Mouse (Mus musculus) hindbrain, embryonic 15.5 days (tissue): ENCODE data around the gene Apeh. TPM values are rescaled to one million over a fixed set of nuclear protein-coding genes. Genes with fewer than 3 reads are reported as not detected.

Source experiments
- ATAC-seq: fragments of 200-750 bp; cut with Nextera tagmentation; 2 replicates; pipeline ENCODE4 v1.8.0; 2017; ENCODE audit warnings: low read depth, moderate number of reproducible peaks, moderate TSS enrichment; ENCODE audit not compliant: low FRiP score
- H3K27ac ChIP-seq: fragments of 300-500 bp; sonication (generic); replicated peaks from 2 replicates; pipeline ENCODE4 v1.5.1; 2015; ENCODE audit warnings: mild to moderate bottlenecking, inconsistent platforms
- H3K27me3 ChIP-seq: fragments of 300-500 bp; sonication (generic); 2 replicates; pipeline ENCODE4 v1.6.1; 2015; ENCODE audit warnings: control low read depth, inconsistent platforms
- H3K36me3 ChIP-seq: fragments of 300-500 bp; sonication (generic); 2 replicates; pipeline ENCODE4 v1.6.1; 2015; ENCODE audit warnings: control low read depth, inconsistent platforms
- H3K4me1 ChIP-seq: fragments of 300-500 bp; sonication (generic); replicated peaks from 2 replicates; pipeline ENCODE4 v1.6.1; 2015; ENCODE audit warnings: control low read depth, inconsistent platforms
- H3K4me2 ChIP-seq: fragments of 300-500 bp; sonication (generic); 2 replicates; pipeline ENCODE4 v1.6.1; 2015; ENCODE audit warnings: moderate library complexity, mild to moderate bottlenecking, inconsistent platforms
- H3K4me3 ChIP-seq: fragments of 300-500 bp; sonication (generic); 2 replicates; pipeline ENCODE4 v1.5.1; 2015; ENCODE audit warnings: mild to moderate bottlenecking, inconsistent platforms
- H3K9ac ChIP-seq: fragments of 300-500 bp; sonication (generic); 2 replicates; pipeline ENCODE4 v1.6.1; 2015; ENCODE audit warnings: inconsistent platforms
- H3K9me3 ChIP-seq: fragments of 300-500 bp; sonication (generic); 2 replicates; pipeline ENCODE4 v1.6.1; 2016; ENCODE audit warnings: control low read depth, inconsistent platforms
- WGBS: fragments of 180-500 bp; shearing (Covaris S2); methylation state at CpG from one replicate; pipeline ENCODE4 v1.1.7; 2015; 5-methylcytosine and 5-hydroxymethylcytosine counted together
- polyA plus RNA-seq: library from polyadenylated mRNA; unstranded; fragments of >200 nt; fragmentation: Nextera tagmentation; extraction: Ambion mirVana; gene quantifications from 2 replicates; pipeline ENCODE4 v1.2.1, GENCODE M21; 2015

Gene Apeh
- polyA plus RNA-seq, 1 experiment from 2014 or later = 52.2 TPM

DNA sequence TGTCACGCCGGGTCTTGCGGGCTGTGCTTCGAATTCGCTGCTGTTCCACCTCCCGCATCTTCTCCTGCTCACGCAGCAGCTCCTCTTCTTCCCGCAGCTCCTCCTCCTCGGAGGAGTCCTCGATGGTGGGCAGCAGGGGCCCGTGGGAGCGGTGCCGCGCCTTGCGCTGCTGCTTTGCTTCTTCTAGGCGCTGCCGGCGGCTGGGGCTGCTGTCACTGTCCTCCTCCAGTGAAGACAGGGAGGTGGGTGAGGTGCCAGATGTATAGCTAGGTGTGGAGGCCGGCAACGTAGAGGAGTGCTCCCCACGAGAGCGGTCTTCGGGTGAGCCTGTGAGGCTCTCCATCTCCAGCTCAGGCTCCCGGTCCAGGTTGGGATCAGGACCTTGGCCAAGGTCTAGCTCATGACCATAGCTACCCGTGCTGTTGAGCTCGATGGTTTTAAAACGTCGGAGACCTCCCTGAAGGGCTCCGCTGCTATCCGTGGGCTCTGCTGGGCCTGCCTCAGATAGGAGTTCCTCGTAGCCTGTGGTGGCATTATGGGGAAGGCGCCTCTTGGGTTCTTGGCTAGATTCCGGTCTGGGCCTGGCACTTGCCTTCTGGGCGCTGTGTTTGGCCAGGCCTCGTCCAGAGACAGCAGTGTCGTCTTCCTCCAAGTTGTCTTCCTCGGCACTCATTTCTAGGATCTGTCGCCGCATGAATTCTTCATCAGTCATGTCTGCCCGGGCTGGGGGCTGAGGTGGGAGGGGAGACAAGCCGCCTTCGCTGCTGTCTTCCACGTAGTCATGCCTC, 21.1 kb upstream of the Apeh start:
- Histone ChIP-seq H3K27ac (no peak overlapping the region), H3K36me3 (peaks cover 45% of the 10 kb centered on the region)

DNA sequence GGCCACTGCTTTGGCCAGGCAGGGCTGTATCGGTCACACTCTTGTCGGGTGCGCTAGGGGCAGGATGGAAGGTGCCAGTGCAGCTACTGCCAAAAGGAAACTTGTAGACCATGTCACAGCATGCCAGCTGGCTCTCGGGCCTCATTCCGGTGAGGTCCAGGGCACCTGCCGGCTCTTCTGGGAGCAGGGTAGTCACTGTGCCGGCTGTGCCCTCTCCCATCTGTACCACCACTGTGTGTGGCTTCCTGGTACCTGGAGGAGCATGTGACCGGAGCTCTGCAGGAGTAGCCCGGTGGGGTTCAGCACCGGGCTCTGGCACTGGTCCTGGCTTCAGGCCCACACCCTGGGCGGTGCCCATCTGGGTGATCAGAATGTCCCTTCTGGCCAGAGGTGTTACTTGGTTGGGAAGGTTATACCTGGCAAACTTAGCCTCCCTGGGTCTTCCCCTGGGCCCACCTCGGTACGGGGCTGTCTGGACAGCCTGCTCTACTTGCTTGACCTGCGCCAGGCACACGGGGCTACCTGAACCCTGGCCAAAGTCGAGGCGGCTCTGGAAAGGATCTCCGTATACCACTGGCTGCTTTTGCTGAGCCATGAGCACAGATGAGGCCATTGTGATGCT, 18.4 kb upstream of the Apeh start:
- WGBS = 93% methylated on average over 18 of the region's 18 CpGs
- no peaks in the 10 kb centered on the region for H3K27me3 ChIP-seq
- no peak overlapping the region for H3K4me2 ChIP-seq
- peaks cover 8% of the 10 kb centered on the region for H3K4me1 ChIP-seq
- H3K9me3 ChIP-seq = no peaks in the 10 kb centered on the region
- H3K27ac ChIP-seq = no peak overlapping the region
- peaks cover 52% of the 10 kb centered on the region for H3K36me3 ChIP-seq
- no peak overlapping the region for H3K9ac ChIP-seq
- no peak for ATAC-seq
- no peak overlapping the region for H3K4me3 ChIP-seq

More for the DNA sequence above, 21.1 kb upstream of the Apeh start:
- H3K4me1 ChIP-seq = peaks cover 8% of the 10 kb centered on the region
- H3K27me3 ChIP-seq = no peaks in the 10 kb centered on the region
- H3K4me2 ChIP-seq = no peak overlapping the region
- ATAC-seq = no peak
- H3K9me3 ChIP-seq = no peaks in the 10 kb centered on the region
- H3K9ac ChIP-seq = no peak overlapping the region
- WGBS = 66% methylated on average over 43 of the region's 43 CpGs
- H3K4me3 ChIP-seq = no peak overlapping the region

DNA sequence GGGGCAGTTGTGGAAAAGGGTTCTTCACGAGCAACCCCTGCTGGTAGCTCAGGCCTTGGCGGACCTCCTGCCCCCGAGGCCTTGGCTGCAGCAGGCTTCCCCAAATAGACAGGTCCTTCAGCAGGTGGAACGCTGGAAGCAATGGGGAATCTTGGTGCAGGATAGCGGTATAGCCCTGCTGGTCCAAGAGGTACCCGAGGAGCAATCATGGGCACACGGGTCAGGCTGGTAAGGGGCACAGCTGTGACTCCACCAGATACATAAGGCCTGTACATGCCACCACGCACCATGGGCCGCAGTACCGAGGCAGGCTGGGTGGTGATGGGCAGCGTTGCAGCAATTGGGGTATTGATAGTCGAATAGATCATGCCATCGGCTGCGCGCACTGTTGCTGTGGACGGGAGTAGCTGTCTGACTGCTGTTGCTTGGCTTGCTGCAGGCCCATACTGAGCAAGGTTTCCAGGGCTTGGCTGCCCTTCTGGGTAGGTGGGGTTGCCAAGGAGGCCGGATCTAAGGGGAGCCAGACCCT, 17.3 kb upstream of the Apeh start:
- H3K9me3 ChIP-seq = no peaks in the 10 kb centered on the region
- peaks cover 48% of the 10 kb centered on the region for H3K36me3 ChIP-seq
- 0 out of 2 replicates have a peak overlapping the region, but pooled peaks have one; percentile 10 for H3K27ac ChIP-seq
- H3K9ac ChIP-seq = no peak overlapping the region
- peak overlapping the region; percentile 39 for H3K4me2 ChIP-seq
- ATAC-seq = no peak
- H3K4me1 ChIP-seq = peaks cover 8% of the 10 kb centered on the region
- no peaks in the 10 kb centered on the region for H3K27me3 ChIP-seq
- 71% methylated on average over 17 of the region's 17 CpGs for WGBS
- H3K4me3 ChIP-seq = no peak overlapping the region

DNA sequence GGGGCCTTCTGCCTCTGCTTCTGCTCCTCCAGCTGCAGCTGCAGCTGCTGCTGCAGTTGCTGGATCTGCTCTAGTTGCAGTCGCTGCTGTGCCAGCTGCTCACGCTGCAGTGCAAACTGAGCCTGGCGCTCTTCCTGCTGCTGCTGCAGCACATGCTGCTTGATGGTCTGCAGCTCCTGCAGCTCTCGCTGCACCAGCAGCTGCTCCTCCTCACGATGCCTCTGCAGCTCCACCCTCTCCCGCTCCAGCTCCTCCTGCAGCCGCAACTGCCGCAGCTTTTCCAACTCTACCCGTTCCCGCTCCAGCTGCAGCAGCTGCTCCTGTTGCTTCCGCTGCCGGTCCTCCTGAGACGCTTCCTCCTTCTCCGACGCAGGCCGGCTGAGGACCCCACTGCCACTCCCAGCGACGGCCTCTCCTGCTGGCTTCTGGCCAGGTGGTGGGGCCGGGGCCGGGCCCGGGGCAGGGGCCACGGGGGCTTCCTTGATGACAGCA, 16.7 kb upstream of the Apeh start:
- H3K36me3 ChIP-seq = peaks cover 43% of the 10 kb centered on the region
- no peak for ATAC-seq
- H3K9me3 ChIP-seq = no peaks in the 10 kb centered on the region
- H3K27ac ChIP-seq = 0 out of 2 replicates have a peak overlapping the region, but pooled peaks have one; percentile 10
- peaks cover 8% of the 10 kb centered on the region for H3K4me1 ChIP-seq
- H3K9ac ChIP-seq = no peak overlapping the region
- WGBS = 13% methylated on average over 22 of the region's 22 CpGs
- no peaks in the 10 kb centered on the region for H3K27me3 ChIP-seq
- H3K4me3 ChIP-seq = no peak overlapping the region
- peak overlapping the region; percentile 39 for H3K4me2 ChIP-seq

DNA sequence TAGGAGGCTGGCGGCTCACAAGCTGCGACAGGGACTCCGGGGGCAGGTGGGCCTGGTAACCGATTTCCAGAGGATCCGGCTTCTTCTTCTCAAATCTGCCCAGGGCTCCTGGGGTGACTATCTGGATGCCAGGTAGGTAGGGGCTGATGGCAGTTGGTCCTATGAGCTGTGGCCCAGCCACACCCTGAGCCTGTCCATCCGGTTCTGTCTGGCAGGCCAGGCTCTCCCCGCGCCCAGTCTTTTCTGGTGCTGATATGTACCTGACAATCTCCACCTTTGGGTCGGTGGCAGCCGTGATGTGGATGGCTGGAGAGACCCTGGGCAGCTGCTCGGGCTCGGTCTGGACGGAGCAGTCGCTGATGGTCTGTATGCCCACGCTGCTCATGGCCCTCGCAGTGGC, 15.8 kb upstream of the Apeh start:
- 89% methylated on average over 16 of the region's 16 CpGs for WGBS
- H3K9ac ChIP-seq = no peak overlapping the region
- H3K9me3 ChIP-seq = no peaks in the 10 kb centered on the region
- no peak overlapping the region for H3K4me2 ChIP-seq
- no peaks in the 10 kb centered on the region for H3K27me3 ChIP-seq
- H3K4me1 ChIP-seq = peaks cover 14% of the 10 kb centered on the region
- H3K4me3 ChIP-seq = no peak overlapping the region
- peaks cover 40% of the 10 kb centered on the region for H3K36me3 ChIP-seq
- H3K27ac ChIP-seq = no peak overlapping the region
- no peak for ATAC-seq

DNA sequence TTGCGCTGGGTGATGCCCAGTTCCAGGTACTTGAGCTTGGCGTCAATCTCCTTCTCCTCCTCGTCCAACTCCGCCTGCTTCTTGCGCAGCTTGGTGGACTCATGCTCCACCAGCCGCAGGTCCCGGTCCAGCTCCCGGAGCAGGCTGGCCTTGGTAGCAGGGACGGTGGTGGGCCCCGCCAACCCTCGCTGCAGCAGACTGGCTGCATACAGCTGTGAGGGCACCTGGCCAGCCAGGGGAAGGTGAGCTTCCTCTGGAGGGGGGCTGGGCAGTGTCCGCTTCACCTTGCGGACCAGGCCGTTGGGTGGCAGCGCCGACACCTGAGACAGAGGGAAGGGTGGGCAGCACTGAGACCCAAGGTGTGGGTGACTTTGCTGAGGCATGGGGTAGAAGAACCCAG, 13.5 kb upstream of the Apeh start:
- Histone ChIP-seq H3K9ac (no peak overlapping the region), H3K4me1 (peaks cover 19% of the 10 kb centered on the region), H3K4me2 (no peak overlapping the region), H3K4me3 (no peak overlapping the region), H3K36me3 (peaks cover 29% of the 10 kb centered on the region), H3K27ac (no peak overlapping the region), H3K27me3 (no peaks in the 10 kb centered on the region), H3K9me3 (no peaks in the 10 kb centered on the region)
- WGBS = 95% methylated on average over 16 of the region's 16 CpGs
- no peak for ATAC-seq

DNA sequence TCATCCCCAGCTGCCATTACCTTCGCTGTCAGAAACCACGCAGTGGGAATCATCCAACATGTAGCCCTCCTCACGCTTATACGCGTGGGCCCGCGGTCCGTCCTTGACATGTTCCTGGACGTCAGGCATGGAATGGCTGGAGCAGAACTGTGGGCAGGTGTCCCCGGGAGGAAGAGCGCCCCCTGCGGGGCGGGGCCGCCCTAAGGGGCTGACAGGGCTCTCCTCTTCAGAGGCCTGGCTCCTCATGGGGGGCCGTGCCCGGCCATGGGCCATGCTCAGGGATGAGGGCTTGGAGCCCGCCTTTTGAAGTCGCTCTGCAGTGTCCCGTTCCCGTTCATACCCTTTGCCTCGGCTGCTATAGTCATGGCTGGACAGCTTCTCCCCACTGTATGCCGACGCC, 11.7 kb upstream of the Apeh start:
- no peaks in the 10 kb centered on the region for H3K9me3 ChIP-seq
- H3K36me3 ChIP-seq = peaks cover 34% of the 10 kb centered on the region
- no peak overlapping the region for H3K27ac ChIP-seq
- H3K9ac ChIP-seq = no peak overlapping the region
- no peak overlapping the region for H3K4me2 ChIP-seq
- 0 out of 2 replicates have a peak, but pooled peaks have one; percentile 23 for ATAC-seq
- peaks cover 16% of the 10 kb centered on the region for H3K4me1 ChIP-seq
- no peak overlapping the region for H3K4me3 ChIP-seq
- WGBS = 92% methylated on average over 23 of the region's 23 CpGs
- H3K27me3 ChIP-seq = no peaks in the 10 kb centered on the region

DNA sequence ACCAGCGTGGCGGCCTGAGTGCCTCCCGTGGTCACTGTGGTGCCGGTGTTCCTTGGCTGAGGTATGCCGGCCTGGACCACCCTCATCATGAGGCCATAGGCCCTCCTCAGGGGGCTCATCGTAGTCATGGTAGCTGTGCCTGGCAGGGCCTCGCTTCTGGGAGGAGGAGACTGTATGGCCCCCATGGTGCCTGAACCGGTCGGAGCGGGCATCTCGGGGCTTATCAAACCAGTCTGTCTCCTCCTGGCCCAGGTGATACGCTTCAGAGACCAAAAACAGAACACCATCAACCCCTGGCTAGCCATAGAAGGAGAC, 11.1 kb upstream of the Apeh start:
- Histone ChIP-seq H3K36me3 (peaks cover 39% of the 10 kb centered on the region), H3K4me3 (no peak overlapping the region), H3K4me2 (no peak overlapping the region), H3K9me3 (no peaks in the 10 kb centered on the region), H3K27ac (no peak overlapping the region), H3K9ac (no peak overlapping the region), H3K27me3 (no peaks in the 10 kb centered on the region), H3K4me1 (peaks cover 11% of the 10 kb centered on the region; the same call in 1 of the 2 replicates)
- peak; percentile 54; the same call in 1 of the 2 replicates for ATAC-seq
- 59% methylated on average over 12 of the region's 12 CpGs for WGBS

DNA sequence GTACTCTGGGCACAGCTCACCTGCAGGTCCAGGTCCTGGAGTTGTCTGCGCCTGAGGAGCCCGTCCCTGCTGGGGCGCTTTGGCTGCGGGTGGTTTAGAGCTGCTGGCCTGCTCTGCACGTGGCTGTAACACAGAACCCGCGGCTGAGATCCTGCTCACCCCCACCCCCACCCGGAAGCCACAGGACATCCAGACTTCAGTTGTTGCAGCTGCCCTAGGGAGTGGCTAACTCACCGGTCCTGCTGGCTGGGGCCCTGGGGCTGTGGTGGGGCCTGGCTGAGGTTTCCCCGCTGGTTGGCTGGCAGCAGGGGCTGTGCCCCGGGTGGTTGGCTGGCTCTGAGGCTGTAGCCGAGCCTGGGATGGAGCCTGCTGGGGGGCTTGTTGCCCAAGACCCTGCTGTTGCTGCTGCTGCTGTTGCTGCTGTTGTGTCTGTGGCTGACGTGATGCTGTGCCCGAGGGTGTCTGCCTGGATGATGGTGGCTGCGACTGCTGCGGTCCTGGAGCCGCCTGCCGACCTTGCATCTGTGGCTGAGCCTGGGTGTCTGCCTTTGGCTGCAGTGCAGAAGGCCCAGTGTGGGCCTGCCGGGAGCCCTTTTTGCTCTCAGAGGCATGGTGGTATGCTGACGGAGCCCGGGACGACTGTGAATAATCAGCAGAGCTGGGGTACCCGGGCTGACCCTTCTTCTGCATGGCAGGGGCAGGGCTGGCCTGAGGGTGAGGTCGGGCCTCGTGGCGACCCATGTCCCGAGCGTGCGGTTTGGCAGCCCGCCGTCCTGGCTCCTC, 10.6 kb upstream of the Apeh start:
- no peak overlapping the region for H3K27ac ChIP-seq
- peaks cover 11% of the 10 kb centered on the region; the same call in 1 of the 2 replicates for H3K4me1 ChIP-seq
- no peak overlapping the region for H3K4me3 ChIP-seq
- WGBS = 36% methylated on average over 31 of the region's 31 CpGs
- no peaks in the 10 kb centered on the region for H3K9me3 ChIP-seq
- peak; percentile 15; the same call in 1 of the 2 replicates for ATAC-seq
- no peak overlapping the region for H3K9ac ChIP-seq
- H3K4me2 ChIP-seq = no peak overlapping the region
- no peaks in the 10 kb centered on the region for H3K27me3 ChIP-seq
- H3K36me3 ChIP-seq = peaks cover 36% of the 10 kb centered on the region

DNA sequence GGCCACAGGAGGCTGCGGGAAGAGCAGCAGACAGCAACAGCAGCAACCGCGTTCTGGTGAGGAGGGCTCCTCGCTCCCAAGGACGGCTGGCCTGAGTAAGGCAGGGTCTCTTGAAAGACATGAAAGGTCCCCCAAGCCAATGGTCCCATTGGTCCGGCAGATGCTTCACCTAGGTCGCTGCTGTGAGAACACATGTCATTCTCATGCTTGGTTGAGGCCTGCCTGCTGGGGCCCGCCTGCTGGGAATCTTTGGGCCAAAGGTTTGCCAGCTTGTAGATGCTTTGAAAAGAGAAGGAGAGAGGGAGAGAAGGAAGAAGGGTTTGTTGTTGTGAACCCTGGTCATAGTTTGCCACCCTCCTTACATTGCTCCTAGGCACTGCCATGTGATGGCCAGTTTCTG, 5.2 kb upstream of the Apeh start:
- H3K36me3 ChIP-seq = peaks cover 46% of the 10 kb centered on the region
- H3K4me2 ChIP-seq = no peak overlapping the region
- 81% methylated on average over 8 of the region's 8 CpGs for WGBS
- no peak overlapping the region for H3K9ac ChIP-seq
- H3K27me3 ChIP-seq = no peaks in the 10 kb centered on the region
- ATAC-seq = no peak
- H3K4me1 ChIP-seq = peaks cover 15% of the 10 kb centered on the region
- H3K9me3 ChIP-seq = no peaks in the 10 kb centered on the region
- no peak overlapping the region for H3K27ac ChIP-seq
- H3K4me3 ChIP-seq = no peak overlapping the region

DNA sequence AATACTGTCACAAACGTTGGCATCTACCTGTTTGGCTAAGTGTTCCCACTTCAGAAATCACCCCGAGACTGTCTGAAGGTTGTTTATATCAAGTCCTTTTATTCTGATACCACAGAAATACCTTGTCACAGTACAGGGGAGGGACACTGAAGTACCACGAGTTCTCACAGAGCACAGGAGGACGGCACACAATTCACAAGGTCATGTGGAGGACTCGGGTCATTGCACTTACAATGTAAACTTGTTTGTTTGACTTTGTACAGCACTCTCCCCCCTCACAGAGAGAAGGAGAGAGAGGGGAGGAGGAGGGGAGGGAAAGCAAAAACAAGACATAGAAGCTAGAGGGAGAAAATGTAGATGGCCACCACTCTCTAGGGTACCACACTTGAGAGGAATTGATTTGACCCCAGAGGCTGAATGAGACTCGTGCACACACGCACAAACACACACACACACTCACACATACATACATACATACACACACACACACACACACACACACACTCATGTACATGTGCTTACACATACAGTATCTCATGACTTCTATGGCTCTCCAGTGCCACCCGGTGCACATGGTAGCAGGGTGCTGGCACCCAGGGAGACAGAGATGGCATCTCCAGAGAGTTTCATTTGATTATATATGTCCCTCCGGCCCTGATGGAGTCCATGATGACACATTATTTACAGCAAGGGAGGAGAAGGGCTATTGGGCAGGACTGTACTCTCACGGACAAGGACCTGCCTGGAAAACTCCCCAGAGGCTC, 1.7 kb upstream of the Apeh start:
- no peak for ATAC-seq
- peak overlapping the region; percentile 100; the same call in 1 of the 2 replicates for H3K4me2 ChIP-seq
- peaks cover 38% of the 10 kb centered on the region for H3K36me3 ChIP-seq
- H3K4me1 ChIP-seq = peaks cover 29% of the 10 kb centered on the region
- WGBS = 60% methylated on average over 10 of the region's 10 CpGs
- H3K9me3 ChIP-seq = no peaks in the 10 kb centered on the region
- H3K9ac ChIP-seq = no peak overlapping the region
- H3K27me3 ChIP-seq = no peaks in the 10 kb centered on the region
- H3K4me3 ChIP-seq = no peak overlapping the region
- H3K27ac ChIP-seq = no peak overlapping the region
